Mouse (Mus musculus) layer of hippocampus, postnatal 14 days (tissue): ENCODE data around the gene Slc23a4. TPM values are rescaled to one million over a fixed set of nuclear protein-coding genes. Genes with fewer than 3 reads are reported as not detected.

Source experiments
- DNase-seq, 2 experiments: peaks; one replicate each; pipeline ENCODE4 v3.0.0; 2021 to 2022; ENCODE audit warnings: low spot score in 2 of 2, mixed read lengths in 1 of 2
- long read RNA-seq, 2 experiments: library from polyadenylated mRNA; stranded (forward); transcript quantifications; one replicate each; pipeline ENCODE4 v2.0.0; 2021
- total RNA-seq, 2 experiments: library from RNA; stranded (reverse); gene quantifications; 2 replicates each; pipeline ENCODE4 v1.2.3; 2021

The Slc23a4 gene
- total RNA-seq: 1 to 10 TPM in 1 of 2 experiments, under 1 TPM in 1; 0.83 to 1.2 TPM
- long read RNA-seq, experiment 1, partial matches to known transcripts: 1 of 1 reads
- long read RNA-seq, experiment 1, other reads (novel, unspliced or antisense): 0 of 1 reads
- long read RNA-seq, experiment 2, partial matches to known transcripts: 0 of 1 reads
- long read RNA-seq, experiment 2, other reads (novel, unspliced or antisense): 1 of 1 reads

- DNase-seq: no peak
Measured at GRCm38 (mm10) chr6:34988081-34988761, at the start of gene Slc23a4. TSS of gene Slc23a4 (minus strand) at chr6:34988404.

- DNase-seq: no peak
Measured at GRCm38 (mm10) chr6:35033341-35033740, 45.1 kb upstream of the Slc23a4 start.

GRCm38 (mm10) chr6:35032704-35033103 is 44.5 kb upstream of the Slc23a4 start:
- DNase-seq: no peak

- DNase-seq: no peak
Measured at GRCm38 (mm10) chr6:35030811-35031210, 42.6 kb upstream of the Slc23a4 start.

GRCm38 (mm10) chr6:35030226-35030625 is 42.0 kb upstream of the Slc23a4 start:
- DNase-seq: no peak

GRCm38 (mm10) chr6:35028023-35028422 is 39.8 kb upstream of the Slc23a4 start:
- no peak for DNase-seq

- no peak for DNase-seq
Measured at GRCm38 (mm10) chr6:35027257-35027656, 39.1 kb upstream of the Slc23a4 start.

- no peak for DNase-seq
Measured at GRCm38 (mm10) chr6:35016624-35017023, 28.4 kb upstream of the Slc23a4 start.

GRCm38 (mm10) chr6:35011953-35012352 is 23.7 kb upstream of the Slc23a4 start:
- DNase-seq: no peak

- DNase-seq: no peak
Measured at GRCm38 (mm10) chr6:35010705-35011104, 22.5 kb upstream of the Slc23a4 start.

- peak; percentile 74 to 84 for DNase-seq
Measured at GRCm38 (mm10) chr6:35002261-35002669, 14.1 kb upstream of the Slc23a4 start.

- peak; percentile 60 to 73 for DNase-seq
Measured at GRCm38 (mm10) chr6:34999101-34999500, 10.9 kb upstream of the Slc23a4 start.

- no peak for DNase-seq
Measured at GRCm38 (mm10) chr6:34996496-34996895, 8.3 kb upstream of the Slc23a4 start.

GRCm38 (mm10) chr6:34995265-34995681 is 7.1 kb upstream of the Slc23a4 start:
- DNase-seq: peak; percentile 64 to 82

GRCm38 (mm10) chr6:34994692-34995091 is 6.5 kb upstream of the Slc23a4 start:
- no peak for DNase-seq

GRCm38 (mm10) chr6:34989263-34989662 is 1.1 kb upstream of the Slc23a4 start:
- DNase-seq: no peak

- DNase-seq: no peak
Measured at GRCm38 (mm10) chr6:34987085-34987645, 1.0 kb downstream of the Slc23a4 start.

- no peak for DNase-seq
Measured at GRCm38 (mm10) chr6:34980661-34981060, 7.5 kb downstream of the Slc23a4 start.

GRCm38 (mm10) chr6:34979291-34979690 is 8.9 kb downstream of the Slc23a4 start:
- DNase-seq: no peak

GRCm38 (mm10) chr6:34971181-34971580 is 17.0 kb downstream of the Slc23a4 start:
- DNase-seq: no peak

GRCm38 (mm10) chr6:34965819-34966539 is 22.2 kb downstream of the Slc23a4 start:
- DNase-seq: no peak

- DNase-seq: no peak
Measured at GRCm38 (mm10) chr6:34964550-34964949, 23.7 kb downstream of the Slc23a4 start.
